Mouse (Mus musculus): ENCODE measurements at regions not wholly inside any gene's neighbourhood (a gene's known extent, or its start where the extent isn't known, plus 50 kb on each side); places are given as distances from the start of the nearest gene placed in this dataset.

- H3K27ac ChIP-seq (ENCODE audit: insufficient read depth, low read depth, low read length): no peak overlapping the region
- H3K4me1 ChIP-seq (ENCODE audit: control insufficient read depth, insufficient read depth, insufficient read length, low read length): no peaks in the 10 kb centered on the region
- H3K36me3 ChIP-seq (ENCODE audit: control insufficient read depth, insufficient read depth, low read length): no peaks in the 10 kb centered on the region
- TF ChIP-seq CTCF (IDR thresholded peaks at IDR 0.05; ENCODE audit: extremely low read depth, insufficient read length, insufficient replicate concordance, low read depth, low read length) (no peak), POLR2A (IDR thresholded peaks at IDR 0.05; ENCODE audit: low read depth, low read length) (no peak)
- no peak overlapping the region for H3K4me3 ChIP-seq (ENCODE audit: low read depth, low read length)
- no peaks in the 10 kb centered on the region for H3K27me3 ChIP-seq (ENCODE audit: control insufficient read depth, insufficient read depth, low read length)
Observed at GRCm38 (mm10) chr3:41489998-41490397, 65.5 kb upstream of the Jade1 start.

GRCm38 (mm10) chr3:41489571-41489970 is 66.0 kb upstream of the Jade1 start:
- 23% methylated on average over 3 of the region's 3 CpGs for WGBS
- Histone ChIP-seq H3K36me3 (ENCODE audit: control insufficient read depth, insufficient read depth, low read length) (no peaks in the 10 kb centered on the region), H3K4me3 (ENCODE audit: low read depth, low read length) (no peak overlapping the region), H3K27ac (ENCODE audit: insufficient read depth, low read depth, low read length) (no peak overlapping the region), H3K4me1 (ENCODE audit: control insufficient read depth, insufficient read depth, insufficient read length, low read length) (no peaks in the 10 kb centered on the region), H3K27me3 (ENCODE audit: control insufficient read depth, insufficient read depth, low read length) (no peaks in the 10 kb centered on the region)
- TF ChIP-seq CTCF (IDR thresholded peaks at IDR 0.05; ENCODE audit: extremely low read depth, insufficient read length, insufficient replicate concordance, low read depth, low read length) (no peak), POLR2A (IDR thresholded peaks at IDR 0.05; ENCODE audit: low read depth, low read length) (no peak)

- TF ChIP-seq POLR2A (IDR thresholded peaks at IDR 0.05; ENCODE audit: low read depth, low read length): no peak
- no peak for TF ChIP-seq CTCF (IDR thresholded peaks at IDR 0.05; ENCODE audit: extremely low read depth, insufficient read length, insufficient replicate concordance, low read depth, low read length)
- Histone ChIP-seq H3K4me1 (ENCODE audit: control insufficient read depth, insufficient read depth, insufficient read length, low read length) (no peaks in the 10 kb centered on the region), H3K36me3 (ENCODE audit: control insufficient read depth, insufficient read depth, low read length) (no peaks in the 10 kb centered on the region), H3K4me3 (ENCODE audit: low read depth, low read length) (no peak overlapping the region), H3K27ac (ENCODE audit: insufficient read depth, low read depth, low read length) (no peak overlapping the region), H3K27me3 (ENCODE audit: control insufficient read depth, insufficient read depth, low read length) (no peaks in the 10 kb centered on the region)
- WGBS: 11% methylated on average over 1 of the region's 1 CpGs
Observed at GRCm38 (mm10) chr3:41488229-41488774, 67.2 kb upstream of the Jade1 start.

GRCm38 (mm10) chr3:41484920-41485319 is 70.6 kb upstream of the Jade1 start:
- Histone ChIP-seq H3K27me3 (ENCODE audit: control insufficient read depth, insufficient read depth, low read length) (no peaks in the 10 kb centered on the region), H3K4me3 (ENCODE audit: low read depth, low read length) (no peak overlapping the region), H3K4me1 (ENCODE audit: control insufficient read depth, insufficient read depth, insufficient read length, low read length) (peaks cover under 1% of the 10 kb centered on the region; the same call in 1 of the 2 replicates), H3K27ac (ENCODE audit: insufficient read depth, low read depth, low read length) (no peak overlapping the region), H3K36me3 (ENCODE audit: control insufficient read depth, insufficient read depth, low read length) (no peaks in the 10 kb centered on the region)
- 94% methylated on average over 9 of the region's 9 CpGs for WGBS
- TF ChIP-seq POLR2A (IDR thresholded peaks at IDR 0.05; ENCODE audit: low read depth, low read length) (no peak), CTCF (IDR thresholded peaks at IDR 0.05; ENCODE audit: extremely low read depth, insufficient read length, insufficient replicate concordance, low read depth, low read length) (no peak)

GRCm38 (mm10) chr3:41483582-41483981 is 71.9 kb upstream of the Jade1 start:
- no peak overlapping the region for H3K4me3 ChIP-seq (ENCODE audit: low read depth, low read length)
- peaks cover 3% of the 10 kb centered on the region; the same call in 1 of the 2 replicates for H3K4me1 ChIP-seq (ENCODE audit: control insufficient read depth, insufficient read depth, insufficient read length, low read length)
- H3K27me3 ChIP-seq (ENCODE audit: control insufficient read depth, insufficient read depth, low read length): no peaks in the 10 kb centered on the region
- 62% methylated on average over 3 of the region's 3 CpGs for WGBS
- TF ChIP-seq POLR2A (IDR thresholded peaks at IDR 0.05; ENCODE audit: low read depth, low read length): no peak
- TF ChIP-seq CTCF (IDR thresholded peaks at IDR 0.05; ENCODE audit: extremely low read depth, insufficient read length, insufficient replicate concordance, low read depth, low read length): no peak
- no peak overlapping the region for H3K27ac ChIP-seq (ENCODE audit: insufficient read depth, low read depth, low read length)
- H3K36me3 ChIP-seq (ENCODE audit: control insufficient read depth, insufficient read depth, low read length): no peaks in the 10 kb centered on the region

- Histone ChIP-seq H3K4me1 (ENCODE audit: control insufficient read depth, insufficient read depth, insufficient read length, low read length) (peaks cover 3% of the 10 kb centered on the region; the same call in 1 of the 2 replicates), H3K36me3 (ENCODE audit: control insufficient read depth, insufficient read depth, low read length) (no peaks in the 10 kb centered on the region), H3K27ac (ENCODE audit: insufficient read depth, low read depth, low read length) (no peak overlapping the region), H3K4me3 (ENCODE audit: low read depth, low read length) (no peak overlapping the region), H3K27me3 (ENCODE audit: control insufficient read depth, insufficient read depth, low read length) (no peaks in the 10 kb centered on the region)
- 69% methylated on average over 5 of the region's 5 CpGs for WGBS
- TF ChIP-seq CTCF (IDR thresholded peaks at IDR 0.05; ENCODE audit: extremely low read depth, insufficient read length, insufficient replicate concordance, low read depth, low read length): no peak
- TF ChIP-seq POLR2A (IDR thresholded peaks at IDR 0.05; ENCODE audit: low read depth, low read length): no peak
Observed at GRCm38 (mm10) chr3:41482881-41483494, 72.5 kb upstream of the Jade1 start.

GRCm38 (mm10) chr3:41480186-41480585 is 75.3 kb upstream of the Jade1 start:
- Histone ChIP-seq H3K27ac (ENCODE audit: insufficient read depth, low read depth, low read length) (no peak overlapping the region), H3K4me1 (ENCODE audit: control insufficient read depth, insufficient read depth, insufficient read length, low read length) (peaks cover 3% of the 10 kb centered on the region; the same call in 1 of the 2 replicates), H3K27me3 (ENCODE audit: control insufficient read depth, insufficient read depth, low read length) (no peaks in the 10 kb centered on the region), H3K36me3 (ENCODE audit: control insufficient read depth, insufficient read depth, low read length) (no peaks in the 10 kb centered on the region), H3K4me3 (ENCODE audit: low read depth, low read length) (no peak overlapping the region)
- whole genome bisulfite sequencing: 68% methylated on average over 3 of the region's 3 CpGs
- TF ChIP-seq POLR2A (IDR thresholded peaks at IDR 0.05; ENCODE audit: low read depth, low read length) (no peak), CTCF (IDR thresholded peaks at IDR 0.05; ENCODE audit: extremely low read depth, insufficient read length, insufficient replicate concordance, low read depth, low read length) (no peak)
